In the genomic region with DNA sequence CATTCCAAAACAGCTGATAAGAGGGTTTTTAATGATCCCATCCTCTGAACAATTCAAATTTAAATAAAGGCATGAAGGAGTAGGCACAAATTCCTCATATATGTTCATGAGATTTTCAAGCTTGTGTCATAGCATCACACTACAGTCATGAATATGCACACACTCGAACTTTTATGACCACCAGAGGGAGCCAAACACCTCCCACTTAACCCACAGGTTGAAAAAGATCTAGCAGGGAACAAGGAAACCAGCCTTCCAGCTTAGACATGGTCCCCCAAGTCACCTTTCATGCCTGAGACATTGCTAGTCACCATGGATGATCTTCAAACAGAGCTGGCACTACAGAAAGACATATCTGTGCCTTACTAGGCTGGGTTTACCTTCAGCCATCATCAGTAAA, we compare ENCODE assay signal across 21 mouse cellular contexts. TPM values are rescaled to one million over a fixed set of nuclear protein-coding genes. Genes with fewer than 3 reads are reported as not detected.
DNase-seq lines count a peak whose midpoint lies in the region; ATAC-seq and TF ChIP-seq lines count a peak whose summit lies in the region.
"Had no signal": no experiment of that assay in that cellular context is flagged by ENCODE, and none has a peak within 500 bp of the region (broad histone marks: within the 10 kb centered on the region; RNA-seq: fewer than 3 reads in every experiment).

No protein-coding gene starts in this region.

- peak; percentile 44; the same call in 1 of the 2 replicates for TF ChIP-seq CTCF in kidney, postnatal 0 days (IDR thresholded peaks at IDR 0.05; ENCODE audit: low read depth)

- H3K9ac ChIP-seq in kidney, postnatal 0 days (ENCODE audit: low read depth, low read length), result no peak overlapping the region
- H3K9ac ChIP-seq: embryonic facial prominence, embryonic 12.5 days; heart, embryonic 12.5 days; limb, embryonic 12.5 days; lung, embryonic 15.5 days; stomach, embryonic 15.5 days had no signal

- no peak for DNase-seq in kidney, postnatal 0 days (ENCODE audit: low spot score)
- DNase-seq in kidney, adult 11 months, result no peak
- peak; percentile 2 for DNase-seq in thymus, postnatal 0 days (ENCODE audit: low spot score)
- DNase-seq in thymus, postnatal 25 days, result no peak
- DNase-seq in forelimb bud, embryonic 11.5 days (ENCODE audit: low read depth, low spot score), result peak; percentile 1
- no peak for DNase-seq in urinary bladder, postnatal 10 days (ENCODE audit: low spot score)
- DNase-seq in urinary bladder, adult 18-20 months (ENCODE audit: low spot score in 2 of 2), result no peak
- DNase-seq: cerebellum, adult 18-20 months; gastrocnemius, postnatal 25 days; heart, postnatal 36 days; spleen, adult 18-20 months had no signal

- H3K4me1 ChIP-seq in kidney, postnatal 0 days (replicated peaks; ENCODE audit: insufficient read depth, low read length), result no peaks in the 10 kb centered on the region
- H3K4me1 ChIP-seq: embryonic facial prominence, embryonic 12.5 days; heart, embryonic 12.5 days; limb, embryonic 12.5 days; lung, embryonic 15.5 days; megakaryocyte, embryonic 14.5 days; stomach, embryonic 15.5 days had no signal

- H3K4me2 ChIP-seq in kidney, postnatal 0 days (ENCODE audit: low read length), result no peak overlapping the region
- H3K4me2 ChIP-seq: embryonic facial prominence, embryonic 12.5 days; heart, embryonic 12.5 days; limb, embryonic 12.5 days; lung, embryonic 15.5 days; stomach, embryonic 15.5 days had no signal

- H3K36me3 ChIP-seq in kidney, postnatal 0 days (ENCODE audit: insufficient read depth, low read length), result no peaks in the 10 kb centered on the region
- H3K36me3 ChIP-seq: embryonic facial prominence, embryonic 12.5 days; heart, embryonic 12.5 days; limb, embryonic 12.5 days; lung, embryonic 15.5 days; stomach, embryonic 15.5 days had no signal

- no peak overlapping the region for H3K27ac ChIP-seq in kidney, postnatal 0 days
- H3K27ac ChIP-seq: embryonic facial prominence, embryonic 12.5 days; left cerebral cortex, adult 2 months; limb, embryonic 12.5 days; lung, embryonic 15.5 days; stomach, embryonic 15.5 days had no signal

- no peak overlapping the region for H3K4me3 ChIP-seq in kidney, postnatal 0 days (replicated peaks; ENCODE audit: low read depth, low read length)
- H3K4me3 ChIP-seq: embryonic facial prominence, embryonic 12.5 days; heart, embryonic 12.5 days; left cerebral cortex, adult 2 months; limb, embryonic 12.5 days; lung, embryonic 15.5 days; megakaryocyte, embryonic 14.5 days; stomach, embryonic 15.5 days had no signal

- ATAC-seq in kidney, postnatal 0 days (replicated peaks; ENCODE audit: low FRiP score, low read depth), result no peak
- ATAC-seq: Patski had no signal

- H3K9me3 ChIP-seq in kidney, postnatal 0 days (replicated peaks; ENCODE audit: low read length), result no peaks in the 10 kb centered on the region
- H3K9me3 ChIP-seq: lung, embryonic 15.5 days; stomach, embryonic 15.5 days had no signal

- WGBS in kidney, postnatal 0 days, result 0% methylated on average over 1 of the region's 1 CpGs

- H3K27me3 ChIP-seq in kidney, postnatal 0 days (ENCODE audit: insufficient read depth, low read length), result no peaks in the 10 kb centered on the region
- H3K27me3 ChIP-seq: embryonic facial prominence, embryonic 12.5 days; heart, embryonic 12.5 days; limb, embryonic 12.5 days; lung, embryonic 15.5 days; megakaryocyte, embryonic 14.5 days; Patski; stomach, embryonic 15.5 days had no signal

RNA-seq across cellular contexts. Expression of a gene that starts 16.0 kb away (rescaled TPM):
- not detected in 2 replicates for polyA plus RNA-seq in kidney, postnatal 0 days (2015; fragmentation: Nextera tagmentation; extraction: Ambion mirVana)
- 19.3 and 22.7 TPM in 2 replicates for polyA plus RNA-seq in thymus, postnatal 0 days (2015; fragmentation: Nextera tagmentation; extraction: Ambion mirVana)
- polyA plus RNA-seq: embryonic facial prominence, embryonic 12.5 days; heart, embryonic 12.5 days; limb, embryonic 12.5 days; neural tube, embryonic 14.5 days; Patski; stomach, embryonic 15.5 days; urinary bladder, adult 2 months had no signal

Comparison
In these comparisons a context has a peak if more than half of its experiments do, and no peak if none do; other contexts are left out.
1. DNase-seq: peak in thymus, postnatal 0 days (single experiment) and forelimb bud, embryonic 11.5 days (single experiment); none in kidney, postnatal 0 days (single experiment), kidney, adult 11 months (single experiment), thymus, postnatal 25 days (single experiment), urinary bladder, postnatal 10 days (single experiment) and urinary bladder, adult 18-20 months (0 of 2).
2. RNA of a gene that starts 16.0 kb away (polyA plus RNA-seq): 19.3 to 22.7 TPM in thymus, postnatal 0 days; not detected in kidney, postnatal 0 days; every median in the first group is over 10 times any median in the second.